Mouse (Mus musculus) C2C12 (cell line): Measurements from ENCODE around the gene Slamf1.

Source experiments
- MAX ChIP-seq: IDR thresholded peaks from one replicate; pipeline ENCODE4 v1.6.1; 2011; ENCODE audit warnings: mild to moderate bottlenecking, control low read depth
- MYOD1 ChIP-seq: IDR thresholded peaks from one replicate; pipeline ENCODE4 v1.6.1; 2011; ENCODE audit warnings: low read depth; ENCODE audit not compliant: control insufficient read depth, insufficient read length

DNA sequence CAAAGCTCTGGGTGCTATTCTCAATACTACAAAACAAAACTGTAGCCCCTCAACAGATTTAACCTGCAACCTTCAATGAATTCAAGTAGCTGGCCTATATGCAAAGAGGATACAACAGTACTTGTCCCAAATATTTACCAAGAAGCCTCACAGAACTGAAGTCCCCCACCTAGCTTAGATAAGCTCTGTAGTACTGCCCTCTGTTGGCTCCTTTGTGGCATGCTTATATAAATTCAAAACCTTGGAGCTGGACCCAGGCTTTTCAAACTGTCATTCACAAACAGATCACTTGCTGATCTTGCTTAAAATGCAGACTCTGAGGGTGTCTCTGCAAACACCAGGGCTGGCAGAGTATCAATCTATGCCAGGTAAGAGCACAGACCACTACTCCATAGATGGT, 35.7 kb upstream of the Slamf1 start:
- TF ChIP-seq MAX (no peak), MYOD1 (no peak)
